Mouse (Mus musculus): ENCODE measurements around the gene Tbata.

The Tbata gene

DNA sequence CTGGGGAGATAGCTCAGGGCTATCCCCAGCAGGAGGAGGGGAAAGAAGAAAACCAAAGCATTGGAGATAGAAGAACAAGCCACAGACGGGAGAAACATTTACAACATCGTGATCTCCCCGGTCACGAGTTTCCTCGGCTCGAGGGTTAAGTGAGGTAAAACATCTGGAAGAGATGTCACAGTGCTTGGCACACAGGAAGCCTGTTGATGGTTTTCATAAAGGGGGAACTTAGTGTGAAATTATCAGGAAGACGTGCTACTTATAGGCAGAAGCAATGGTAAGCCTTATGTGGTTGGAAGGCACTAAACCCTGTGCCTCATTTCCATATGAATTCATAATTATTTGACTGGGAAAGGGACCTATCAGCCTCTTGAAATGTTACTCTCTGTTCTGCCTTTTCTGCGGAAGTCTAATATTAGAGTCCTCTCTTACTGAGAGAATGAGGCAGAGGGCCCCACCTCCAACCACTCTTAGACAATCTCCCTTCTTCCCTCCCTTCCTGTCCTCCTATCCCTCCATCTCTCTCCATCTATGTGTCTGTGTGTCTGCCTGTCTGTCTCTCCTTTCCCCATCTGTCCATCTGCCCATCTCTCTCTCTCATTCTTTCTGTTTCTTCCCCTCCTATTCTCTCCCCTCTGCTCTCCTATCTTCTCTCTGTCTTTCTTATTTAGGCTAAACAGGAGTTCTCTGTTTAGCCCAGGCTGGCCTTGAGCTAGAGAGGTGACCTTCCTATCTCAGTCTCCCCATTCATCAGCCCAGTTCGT, 4.2 kb upstream of the Tbata start:
- DNase-seq (ENCODE audit: low read depth, low spot score): no peak

DNA sequence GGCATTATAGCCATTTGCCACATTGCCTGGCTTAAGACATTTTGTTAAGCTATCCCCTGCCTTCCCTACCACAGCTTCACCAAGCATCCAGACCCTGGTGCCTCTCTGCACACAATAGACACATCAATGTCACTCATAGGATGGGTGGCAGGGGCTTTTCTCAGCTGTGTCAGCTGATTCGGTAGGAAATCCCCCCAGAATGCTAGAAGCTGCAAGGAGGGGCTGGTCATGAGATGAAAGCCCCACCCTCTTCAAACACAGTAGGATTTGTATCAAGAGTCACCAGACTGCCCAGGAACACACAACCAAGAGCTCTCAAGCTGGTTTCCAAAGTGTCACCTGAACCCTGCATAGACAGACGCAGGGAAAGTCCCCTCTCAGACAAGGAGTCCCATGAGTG, 3.4 kb upstream of the Tbata start:
- DNase-seq (ENCODE audit: low read depth, low spot score): no peak

- peak; percentile 33 for DNase-seq (ENCODE audit: low read depth, low spot score)
Observed at GRCm38 (mm10) chr10:61172496-61172895, 742 bp downstream of the Tbata start.

DNA sequence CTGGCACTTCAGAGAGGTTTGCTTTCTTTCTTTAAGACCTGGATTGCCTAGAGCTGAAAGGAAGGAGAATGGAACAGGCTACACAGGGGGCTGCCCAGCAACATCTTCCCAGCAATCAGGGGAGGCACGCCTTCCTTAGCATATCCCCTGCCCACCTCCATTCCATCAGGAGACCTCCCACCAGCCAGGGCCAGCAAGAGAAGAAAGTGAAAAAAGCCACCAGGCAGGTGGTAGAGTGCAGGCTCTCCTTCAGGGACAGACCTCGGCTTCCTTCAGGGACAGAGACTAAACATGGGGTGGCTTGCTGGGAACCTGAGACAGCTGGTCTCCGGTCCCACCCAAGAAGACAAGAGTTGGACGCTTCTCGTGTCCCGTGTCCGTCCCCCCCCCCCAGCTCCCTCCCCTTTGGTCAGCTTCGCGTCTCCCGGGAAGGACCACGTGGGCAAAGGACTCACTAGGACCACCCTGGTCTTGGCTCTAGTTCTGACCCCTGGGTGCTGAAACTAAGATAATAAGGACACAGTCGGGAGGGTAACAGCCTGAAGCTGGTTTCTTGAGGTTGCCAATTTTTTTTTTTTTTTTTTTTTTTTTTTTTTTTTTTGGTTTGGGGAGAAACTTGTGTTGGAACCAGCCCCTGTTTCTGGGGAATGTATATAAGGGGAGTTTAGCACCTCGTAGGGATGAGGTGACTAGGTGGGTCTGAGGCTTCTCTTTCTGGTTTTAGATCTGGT, 3.1 kb downstream of the Tbata start:
- DNase-seq (ENCODE audit: low read depth, low spot score): no peak

DNA sequence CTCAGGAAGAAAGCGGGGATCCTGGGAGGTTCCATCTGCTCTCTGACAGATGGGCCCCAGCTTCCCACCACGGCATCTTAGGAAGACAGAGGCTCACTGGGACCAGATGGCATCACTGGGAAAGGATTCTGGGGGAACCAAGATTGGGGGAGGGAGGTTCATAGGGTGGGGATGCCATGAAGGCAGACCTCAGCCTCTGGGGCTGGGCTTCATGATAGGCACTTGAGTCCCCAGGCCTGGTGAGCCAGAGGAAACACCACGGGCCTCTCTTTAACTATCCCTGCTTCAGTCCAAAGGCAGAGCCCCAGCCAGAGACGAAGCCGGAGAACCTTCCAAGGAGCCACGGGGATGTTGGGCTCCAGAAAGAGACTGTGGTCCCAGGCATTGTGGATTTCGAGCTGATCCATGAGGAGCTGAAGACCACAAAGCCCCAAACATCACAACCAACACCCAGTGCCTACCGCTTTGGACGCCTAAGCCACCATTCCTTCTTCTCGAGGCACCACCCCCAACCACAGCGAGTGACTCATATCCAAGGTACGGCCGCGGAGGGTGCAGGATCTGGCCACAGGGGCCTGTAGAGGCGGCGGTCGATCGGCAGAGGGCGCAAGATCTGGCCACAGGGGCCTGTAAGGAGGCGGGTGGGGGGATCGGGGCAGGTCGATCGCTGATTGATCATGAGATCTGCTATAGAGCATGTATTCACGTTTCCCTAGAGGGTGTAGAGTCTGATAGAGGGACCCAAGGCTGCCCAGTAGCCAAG, 3.9 kb downstream of the Tbata start:
- DNase-seq (ENCODE audit: low read depth, low spot score): peak; percentile 88

- no peak for DNase-seq (ENCODE audit: low read depth, low spot score)
Observed at GRCm38 (mm10) chr10:61176221-61176790, 4.6 kb downstream of the Tbata start.

- DNase-seq (ENCODE audit: low read depth, low spot score): no peak
Observed at GRCm38 (mm10) chr10:61177751-61178150, 6.0 kb downstream of the Tbata start.

DNA sequence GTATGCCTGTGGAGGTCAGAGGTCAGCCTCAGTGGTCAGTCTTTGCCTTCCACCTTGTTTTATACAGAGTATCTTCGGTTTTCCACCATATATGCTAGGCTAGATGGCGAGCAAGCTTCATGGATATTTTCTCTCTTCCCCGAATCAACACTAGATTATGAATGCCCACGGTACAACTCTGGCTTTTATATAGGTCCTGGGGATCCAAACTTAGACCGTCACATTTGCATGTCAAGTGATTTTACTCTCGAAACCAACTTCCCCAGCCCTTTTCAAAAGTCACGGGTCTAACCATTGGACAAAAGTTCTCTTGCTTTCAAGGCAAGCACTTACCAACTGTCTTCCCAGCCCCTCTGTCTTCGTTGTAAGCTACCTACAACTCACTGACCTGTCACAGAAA, 6.9 kb downstream of the Tbata start:
- no peak for DNase-seq (ENCODE audit: low read depth, low spot score)

DNA sequence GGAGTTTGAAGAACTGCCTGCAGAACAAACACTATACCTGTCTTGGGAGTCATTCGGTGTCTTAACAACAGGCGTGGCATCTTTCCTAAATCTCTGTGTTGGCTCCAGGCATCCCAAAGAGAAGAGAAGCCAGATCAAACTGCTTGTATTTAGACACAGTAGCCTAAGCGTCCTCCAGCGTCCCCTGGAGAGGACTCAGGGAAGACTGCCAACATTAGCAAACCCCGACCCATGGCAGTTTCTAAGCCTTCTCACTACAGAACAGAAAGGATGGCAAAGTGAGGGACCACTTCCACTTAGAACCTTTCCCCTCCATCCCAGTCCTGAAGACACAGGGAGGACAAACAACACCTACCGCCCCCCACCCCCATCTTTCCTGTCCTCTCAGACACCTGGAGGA, 8.2 kb downstream of the Tbata start:
- DNase-seq (ENCODE audit: low read depth, low spot score): no peak

DNA sequence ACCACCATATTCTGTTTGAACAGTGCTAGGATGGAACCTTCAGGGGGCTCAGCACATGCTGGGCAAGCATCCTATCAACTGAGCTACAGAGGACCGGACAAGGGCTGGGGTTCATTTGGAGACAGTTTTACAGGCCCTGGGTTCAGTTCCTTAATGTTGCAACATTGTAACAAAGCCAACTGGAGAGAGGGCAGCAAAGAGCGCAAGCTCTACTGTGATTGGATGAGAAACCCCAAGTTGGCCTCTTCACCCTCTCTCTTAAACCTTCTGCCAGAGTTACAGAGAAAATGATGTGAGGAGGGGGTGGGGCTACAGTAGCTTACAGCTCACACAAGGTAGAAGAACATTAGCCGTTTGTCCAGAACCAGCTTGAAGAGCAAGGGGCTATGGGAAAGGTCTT, 15.2 kb downstream of the Tbata start:
- DNase-seq (ENCODE audit: low read depth, low spot score): no peak

- no peak for DNase-seq (ENCODE audit: low read depth, low spot score)
Observed at GRCm38 (mm10) chr10:61188010-61188409, 16.3 kb downstream of the Tbata start.

- DNase-seq (ENCODE audit: low read depth, low spot score): no peak
Observed at GRCm38 (mm10) chr10:61194611-61195010, 22.9 kb downstream of the Tbata start.

- no peak for DNase-seq (ENCODE audit: low read depth, low spot score)
Observed at GRCm38 (mm10) chr10:61195216-61195615, 23.5 kb downstream of the Tbata start.

GRCm38 (mm10) chr10:61195718-61196291, 24.1 kb downstream of the Tbata start:
- DNase-seq (ENCODE audit: low read depth, low spot score): no peak

- peak; percentile 91 for DNase-seq (ENCODE audit: low read depth, low spot score)
Observed at GRCm38 (mm10) chr10:61199566-61200213, 27.9 kb downstream of the Tbata start.

DNA sequence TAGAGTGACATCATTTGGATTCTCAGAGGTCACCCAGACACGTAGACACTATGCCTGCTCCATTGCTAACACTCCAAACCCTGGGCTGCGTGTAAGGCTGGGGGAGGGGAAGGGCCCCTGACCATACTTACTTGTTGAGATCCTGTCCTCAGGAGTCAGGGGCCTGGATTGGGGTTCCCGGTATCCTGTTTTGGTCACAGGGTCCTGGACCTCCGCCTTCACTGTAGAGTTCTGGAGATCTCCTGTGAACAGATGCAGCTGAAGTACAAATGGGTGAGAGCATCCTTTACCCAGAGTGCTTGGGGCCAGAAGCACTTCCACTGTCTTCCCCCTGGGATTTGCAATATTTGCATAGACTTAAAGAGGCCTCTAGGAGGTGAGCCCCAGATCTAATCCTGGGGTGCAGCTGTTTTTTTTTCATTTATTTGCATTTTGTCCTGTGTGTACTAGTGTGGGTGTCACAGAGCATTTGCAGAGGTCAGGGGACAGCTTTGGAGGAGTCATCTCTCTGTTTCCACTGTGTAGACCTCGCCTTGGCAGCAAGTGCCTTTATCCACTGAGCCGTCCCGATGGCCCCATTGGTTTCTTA, 28.6 kb downstream of the Tbata start:
- no peak for DNase-seq (ENCODE audit: low read depth, low spot score)

- peak; percentile 69 for DNase-seq (ENCODE audit: low read depth, low spot score)
Observed at GRCm38 (mm10) chr10:61200998-61201397, 29.2 kb downstream of the Tbata start.

DNA sequence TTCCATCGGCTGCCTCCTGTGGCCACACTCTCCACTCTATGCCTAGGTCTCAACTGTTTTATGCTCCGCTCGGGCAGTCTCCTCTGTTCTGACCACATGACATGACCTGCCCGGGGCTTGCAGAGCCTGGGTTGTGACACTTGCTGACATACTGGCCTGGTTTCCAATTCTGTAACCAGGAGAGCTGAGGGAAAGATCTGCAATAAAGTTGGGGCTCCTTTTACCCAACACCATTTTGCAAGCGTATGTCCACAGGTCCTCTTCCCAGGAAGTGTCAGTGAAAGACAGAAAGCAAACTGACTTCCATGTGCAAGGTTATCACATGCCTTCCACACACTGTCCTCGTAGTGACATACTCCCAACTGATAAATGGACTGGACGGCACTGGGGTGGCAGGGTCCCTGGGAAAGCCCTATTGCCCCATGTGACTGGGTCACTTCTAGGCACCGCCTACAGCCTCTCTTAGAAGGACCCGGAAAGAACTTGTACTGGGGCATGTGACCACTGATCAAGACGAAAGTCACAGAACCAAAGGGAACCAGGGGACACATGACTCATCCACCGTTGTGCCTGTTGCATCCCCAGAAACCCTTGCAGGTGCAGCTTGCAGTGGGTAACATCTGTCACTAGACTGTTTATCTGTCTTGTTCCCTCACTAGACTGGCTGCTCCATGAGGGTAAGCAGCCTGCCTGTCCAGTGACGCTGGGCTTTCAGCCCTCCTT, 30.0 kb downstream of the Tbata start:
- DNase-seq (ENCODE audit: low read depth, low spot score): no peak

GRCm38 (mm10) chr10:61203930-61204329, 32.2 kb downstream of the Tbata start:
- DNase-seq (ENCODE audit: low read depth, low spot score): no peak

- no peak for DNase-seq (ENCODE audit: low read depth, low spot score)
Observed at GRCm38 (mm10) chr10:61208114-61208684, 36.4 kb downstream of the Tbata start.
